Mouse (Mus musculus) erythroblast, embryonic 14.5 days (primary cell): Measurements from ENCODE around the gene Gm10295.

ENCODE experiments used
- GATA1 ChIP-seq: IDR thresholded peaks from 2 replicates; pipeline ENCODE4 v1.6.1; 2012; ENCODE audit warnings: low read length, inconsistent platforms, mixed read lengths
- TAL1 ChIP-seq: IDR thresholded peaks from 3 replicates; pipeline ENCODE4 v1.6.1; 2012; ENCODE audit warnings: low read length, inconsistent platforms, mixed read lengths

DNA sequence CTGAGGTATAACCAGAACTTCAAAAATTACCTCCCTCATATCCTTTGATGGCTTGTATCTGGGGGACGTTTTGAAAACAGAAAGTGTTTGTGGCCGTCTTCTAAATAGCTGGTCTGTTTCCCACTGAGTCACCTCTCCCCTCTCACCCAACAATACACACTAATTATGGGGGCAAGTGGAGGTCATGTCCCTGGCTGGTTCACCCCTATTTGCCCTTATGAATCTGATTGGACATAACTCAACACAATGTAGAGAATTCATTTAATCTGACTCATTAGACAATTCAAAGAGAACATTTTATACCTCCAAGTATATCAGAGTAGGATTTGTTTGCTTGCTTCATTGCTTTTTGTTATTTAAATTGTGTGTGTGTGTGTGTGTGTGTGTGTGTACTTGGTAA lies 20.6 kb upstream of the Gm10295 start:
- TF ChIP-seq GATA1 (no peak), TAL1 (no peak)
